Mouse (Mus musculus): Measurements from ENCODE around the gene Zscan18.
"Not testable (repeated sequence)": the region's sequence is repeated elsewhere in the genome, so short reads cannot be mapped to it uniquely, and the experiment has no call there.

The Zscan18 gene

DNA sequence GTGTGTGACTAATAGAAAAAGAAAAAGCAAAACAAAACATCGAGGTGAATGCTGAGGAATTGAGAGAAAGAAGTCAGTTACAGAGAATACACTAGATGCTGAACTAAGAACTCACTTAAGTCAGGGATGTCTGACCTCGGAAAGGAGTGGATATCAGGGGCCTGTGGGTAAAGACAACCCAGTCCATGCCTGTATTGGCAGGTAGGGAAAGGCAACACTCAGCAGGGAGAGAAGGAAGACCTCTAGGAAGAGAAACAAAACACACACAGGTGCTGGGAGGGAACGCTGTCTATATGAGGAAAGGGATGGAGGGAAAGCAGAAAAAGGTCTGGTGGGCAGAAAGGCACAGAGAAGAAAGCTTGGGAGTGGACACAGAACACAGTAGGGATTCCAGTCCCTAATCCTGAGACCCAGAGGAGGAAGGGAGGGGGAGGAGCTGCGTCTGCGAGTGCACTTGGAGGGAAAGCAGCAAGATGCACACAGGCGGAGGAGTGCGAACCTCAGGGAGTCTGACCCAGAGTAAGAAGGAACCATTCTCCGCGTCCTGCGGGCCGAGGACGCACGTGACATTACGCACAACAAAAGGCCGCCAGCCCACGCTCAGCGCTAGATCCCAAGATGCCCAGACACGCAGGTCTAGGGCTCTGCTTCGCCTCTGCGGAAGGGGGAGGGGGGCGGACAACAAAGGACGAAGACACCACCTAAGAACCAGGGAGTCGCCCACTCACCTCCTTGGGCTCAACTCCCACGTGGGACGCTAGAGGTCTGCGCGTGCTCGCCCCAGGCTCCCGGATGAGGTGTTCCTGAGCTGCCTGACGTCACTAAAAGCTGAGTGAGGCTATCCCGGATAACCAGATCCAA, at the start of gene Zscan18:
Zscan18 (minus strand) TSS at position 770 of the 861 bp plus-strand sequence.
- in situ Hi-C loops (cut with MboI; ENCODE audit: low sequenced_read_pairs) = no loop called here

DNA sequence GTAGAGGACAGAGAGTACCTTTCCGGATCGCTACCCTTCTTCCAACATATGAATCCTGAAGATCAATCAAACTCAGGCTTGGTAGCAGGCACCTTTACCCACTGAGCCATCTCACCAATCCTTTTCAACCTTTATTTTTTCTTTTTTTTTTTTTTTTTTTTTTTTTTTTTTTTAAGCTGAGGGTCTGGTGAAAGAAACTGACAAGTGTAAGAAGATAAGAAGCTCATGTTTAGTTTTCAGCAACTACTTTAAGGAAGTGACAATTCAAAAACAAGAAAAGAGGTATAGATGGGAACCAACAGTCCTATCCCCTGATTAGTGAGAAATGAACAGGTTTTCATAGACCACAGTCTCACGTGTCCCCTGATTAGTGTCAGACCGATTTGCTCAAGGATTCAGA, 32.3 kb upstream of the Zscan18 start:
- in situ Hi-C loops (cut with MboI; ENCODE audit: low sequenced_read_pairs) = no loop called here

DNA sequence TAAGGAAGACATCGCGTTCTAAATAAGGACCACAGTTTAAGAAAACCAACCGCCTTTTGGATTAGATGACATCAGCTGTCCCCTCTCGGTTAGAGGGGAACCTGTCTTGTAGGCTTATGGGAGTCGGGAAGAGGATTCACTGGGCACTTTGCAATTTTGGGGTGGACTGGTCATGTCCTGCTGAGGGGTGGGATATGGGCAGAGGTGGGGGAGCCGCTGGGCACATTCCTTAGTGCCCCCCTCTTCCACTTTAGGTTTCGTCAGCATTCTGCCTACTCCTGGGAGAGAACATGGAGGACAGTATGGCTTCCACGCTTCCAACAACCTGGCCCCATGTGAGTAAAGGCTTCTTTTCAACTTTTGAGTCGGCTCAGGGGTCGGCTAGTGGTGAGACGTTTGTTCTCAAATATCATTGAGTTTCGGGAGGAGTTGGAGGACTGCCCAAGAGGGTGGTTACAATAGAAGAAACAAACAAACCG, 31.8 kb upstream of the Zscan18 start:
- in situ Hi-C loops (cut with MboI; ENCODE audit: low sequenced_read_pairs) = no loop called here

DNA sequence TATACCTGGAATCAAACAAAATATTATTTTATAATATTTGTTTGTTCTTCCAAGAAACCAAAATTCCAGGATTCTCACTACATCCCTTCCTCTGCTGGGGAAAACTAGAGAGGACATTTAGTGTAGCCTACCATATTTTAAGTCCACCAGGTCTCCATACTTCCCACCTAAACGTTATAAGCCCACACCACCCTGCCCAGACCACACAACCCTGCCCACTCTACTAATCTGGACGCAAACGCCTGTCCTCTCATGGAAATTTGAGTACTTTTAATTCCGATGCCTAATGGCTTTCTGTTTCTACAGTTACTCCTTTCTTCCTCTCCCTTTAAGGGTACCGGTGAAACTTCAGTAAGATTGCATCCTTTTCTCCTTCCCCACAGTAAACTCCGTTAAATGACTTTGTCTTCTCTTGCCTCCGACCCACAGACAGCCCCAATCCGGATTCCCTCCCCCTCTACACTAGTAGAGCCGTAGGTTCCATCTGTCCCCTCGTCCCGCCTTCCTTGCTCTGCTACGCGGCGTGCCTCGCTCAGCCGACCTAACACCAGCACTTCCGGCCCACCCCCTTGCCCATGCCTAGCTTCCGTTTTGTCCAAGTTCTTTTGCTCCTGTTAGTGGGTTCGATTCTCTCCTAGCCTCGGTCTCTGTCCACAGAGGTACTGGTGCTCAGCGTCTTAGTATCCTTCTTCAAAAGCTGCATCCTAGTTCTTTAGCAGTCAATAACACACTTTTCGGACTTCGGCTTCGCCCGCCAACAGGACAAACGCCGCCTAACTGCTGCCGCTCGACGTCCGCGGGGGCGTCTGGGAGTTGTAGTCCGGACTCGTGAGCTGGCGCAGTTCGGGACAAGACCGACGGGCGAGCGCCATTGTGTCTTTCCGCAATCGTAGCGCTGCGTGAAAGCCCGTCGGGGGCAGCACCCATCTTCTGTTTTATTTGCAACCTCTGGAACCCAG, 31.0 kb upstream of the Zscan18 start, which contains the start of gene Zfp110:
Zfp110 (plus strand) TSS at position 600 of the 959 bp plus-strand sequence.
- in situ Hi-C loops (cut with MboI; ENCODE audit: low sequenced_read_pairs) = no loop called here

DNA sequence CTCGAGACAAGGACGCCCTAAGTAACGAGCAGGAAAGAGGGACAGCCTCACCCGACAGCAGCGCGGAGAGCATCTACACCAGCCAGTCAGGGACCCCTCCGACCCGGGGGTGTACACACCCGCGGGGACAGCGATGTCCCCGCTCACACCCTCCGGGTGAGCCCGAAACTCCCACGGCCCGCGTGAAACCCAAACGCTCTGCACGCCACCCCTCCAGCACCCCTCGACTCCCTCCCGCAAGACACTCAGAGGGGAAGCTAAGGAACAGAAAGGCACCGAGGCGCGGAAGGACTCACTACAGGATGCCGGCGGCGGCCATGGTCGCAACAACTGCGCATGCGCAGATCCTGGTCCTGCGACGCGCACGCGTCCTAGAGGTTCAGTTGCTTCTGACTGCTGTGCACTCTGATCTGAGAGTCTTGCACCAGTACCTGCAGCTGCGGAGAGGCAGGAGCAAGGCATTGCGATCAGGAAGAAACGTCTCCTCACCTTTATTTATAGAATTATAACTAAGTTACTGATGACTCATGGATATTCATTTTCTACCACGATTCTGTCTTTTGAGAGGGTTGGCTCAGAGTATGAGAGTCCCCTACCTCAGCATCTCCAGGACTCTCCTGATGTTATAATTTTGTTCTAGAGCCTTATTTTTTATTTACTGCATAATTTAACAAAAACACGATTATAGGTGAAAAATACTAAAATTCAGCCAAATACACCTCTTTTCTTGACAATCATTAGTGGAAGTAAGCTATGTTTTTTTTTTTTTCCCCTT, 15.3 kb upstream of the Zscan18 start, which contains the start of gene Zfp329:
Zfp329 (minus strand) TSS at position 338 of the 775 bp plus-strand sequence.
- in situ Hi-C loops (cut with MboI; ENCODE audit: low sequenced_read_pairs) = no loop called here

DNA sequence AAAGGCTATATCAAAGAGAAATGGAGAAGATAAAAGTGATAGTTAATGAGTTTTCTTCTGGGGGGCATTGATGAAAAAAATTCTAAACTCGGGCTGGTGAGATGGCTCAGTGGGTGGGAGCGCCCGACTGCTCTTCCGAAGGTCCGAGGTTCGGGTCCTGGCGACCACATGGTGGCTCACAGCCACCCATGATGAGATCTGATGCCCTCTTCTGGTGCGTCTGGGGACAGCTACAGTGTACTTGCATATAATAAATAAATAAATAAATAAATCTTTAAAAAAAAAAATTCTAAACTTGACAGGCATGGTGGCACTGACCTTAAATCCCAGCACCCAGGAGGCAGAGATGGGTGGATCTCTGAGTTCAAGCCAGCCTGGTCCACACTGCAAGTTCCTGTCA, 12.1 kb upstream of the Zscan18 start:
- in situ Hi-C loops (cut with MboI; ENCODE audit: low sequenced_read_pairs) = no loop called here

DNA sequence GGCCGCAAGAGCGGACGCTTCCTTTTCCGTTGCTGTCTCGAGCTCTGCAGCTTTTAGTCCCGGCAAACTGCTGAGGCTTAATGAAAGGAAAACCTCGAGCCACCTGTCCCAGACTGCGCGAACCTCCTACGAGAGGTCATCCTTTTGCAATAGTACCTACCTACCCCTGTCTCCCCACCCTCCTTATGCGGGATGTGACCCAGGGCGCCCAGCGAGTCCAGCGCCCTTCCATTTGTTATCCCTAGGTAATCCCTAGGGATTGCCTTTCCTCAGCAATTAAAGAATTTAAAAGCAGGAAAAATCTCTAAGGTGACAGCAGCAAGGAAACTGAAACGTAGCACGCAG, 264 bp upstream of the Zscan18 start:
- in situ Hi-C loops (cut with MboI; ENCODE audit: low sequenced_read_pairs) = no loop called here

DNA sequence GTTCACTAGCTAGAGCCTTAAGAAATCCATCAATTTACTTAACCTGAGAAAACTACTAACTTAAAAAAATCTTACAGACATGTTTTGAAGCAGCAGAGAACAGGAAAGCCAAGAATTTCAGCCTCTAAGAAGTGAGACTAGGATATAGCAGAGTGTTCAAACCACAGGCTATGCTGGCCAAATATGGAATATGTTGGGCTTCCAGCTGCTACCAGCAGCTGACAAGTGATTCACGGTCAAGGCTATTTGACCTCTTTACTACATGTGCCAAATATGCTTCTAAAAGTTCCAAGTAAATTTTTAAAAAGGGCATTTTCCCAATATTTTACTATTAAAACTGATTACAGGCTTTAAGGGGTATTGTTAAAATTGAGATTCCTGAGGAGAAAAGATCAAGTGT, 3.9 kb downstream of the Zscan18 start:
- in situ Hi-C loops (cut with MboI; ENCODE audit: low sequenced_read_pairs) = no loop called here

DNA sequence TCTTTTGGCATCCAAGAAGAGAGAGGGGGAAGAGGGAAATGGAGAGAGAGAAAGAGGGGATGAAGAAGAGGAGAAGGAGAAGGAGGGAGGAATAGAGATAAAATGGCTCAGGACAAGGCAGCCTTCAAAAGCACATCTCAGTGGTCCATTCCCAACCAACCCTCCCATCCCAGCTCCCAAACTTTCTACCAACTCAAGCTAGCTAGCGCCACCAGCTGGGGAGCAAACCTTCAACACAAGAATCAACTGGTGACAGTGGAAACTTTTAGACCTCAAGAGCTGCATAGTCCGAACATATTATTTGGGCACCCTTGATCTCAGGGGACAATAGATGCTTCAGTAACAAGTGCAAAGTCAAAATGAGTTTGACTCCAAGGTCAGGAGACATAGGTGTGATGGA, 5.5 kb downstream of the Zscan18 start:
- in situ Hi-C loops (cut with MboI; ENCODE audit: low sequenced_read_pairs) = no loop called here

DNA sequence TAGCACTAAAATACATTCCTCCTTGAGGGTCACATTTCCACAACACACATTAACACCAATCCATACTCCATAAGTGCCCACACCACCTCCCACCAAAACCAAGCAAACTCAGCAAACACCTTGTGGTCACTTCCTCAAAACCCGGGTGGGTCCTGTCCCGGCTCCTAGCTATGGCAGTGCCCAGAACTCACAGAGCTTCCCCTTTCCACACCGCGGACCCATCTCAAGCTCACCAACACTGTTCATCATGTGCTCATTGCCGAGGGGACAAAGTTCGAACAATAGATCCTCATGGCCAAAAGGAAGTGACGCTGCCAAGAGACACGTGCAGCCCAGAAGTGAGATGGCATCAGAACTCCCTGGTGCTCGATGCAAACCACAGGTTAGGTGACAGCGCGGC, 10.8 kb downstream of the Zscan18 start:
- in situ Hi-C loops (cut with MboI; ENCODE audit: low sequenced_read_pairs) = not testable (repeated sequence)

DNA sequence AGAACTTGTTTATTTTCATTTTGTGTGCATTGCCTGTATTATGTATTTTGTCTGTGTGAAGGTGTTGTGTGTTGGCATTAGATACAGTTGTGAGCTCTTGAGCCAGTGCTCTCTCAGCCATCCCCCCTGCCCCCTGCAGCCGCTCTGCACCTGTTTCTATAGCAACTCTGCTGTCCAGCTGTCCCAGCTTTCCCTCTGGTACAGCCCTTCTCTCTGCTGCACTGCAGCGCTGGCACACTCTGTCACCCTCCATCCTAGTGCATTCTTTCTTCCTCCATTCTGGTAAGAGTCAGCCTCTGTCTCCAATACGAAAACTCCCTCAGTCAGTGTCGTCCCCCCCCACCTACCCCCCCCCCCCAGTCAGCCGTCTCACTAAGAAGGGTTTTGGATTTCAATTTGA, 15.4 kb downstream of the Zscan18 start:
- in situ Hi-C loops (cut with MboI; ENCODE audit: low sequenced_read_pairs) = no loop called here

DNA sequence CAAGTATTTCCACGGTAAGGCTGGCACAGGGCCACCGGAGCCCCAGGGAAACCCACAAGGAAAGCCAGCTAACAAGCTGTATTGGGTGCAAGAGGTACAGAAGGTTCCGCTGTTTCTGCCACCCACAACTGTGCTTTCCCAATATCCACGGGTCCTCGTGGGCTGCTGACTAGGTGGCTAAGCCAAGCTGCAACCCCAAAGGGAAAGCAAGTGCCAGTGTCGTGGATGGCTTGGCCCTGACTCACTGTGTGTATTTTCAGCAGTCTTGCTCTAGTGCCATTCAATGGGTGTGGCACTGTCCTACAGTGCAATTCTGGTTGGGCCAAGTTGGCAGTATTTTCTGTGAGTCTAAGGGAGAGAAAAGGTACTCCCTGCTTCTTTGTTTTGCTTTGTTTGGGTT, 16.1 kb downstream of the Zscan18 start:
- in situ Hi-C loops (cut with MboI; ENCODE audit: low sequenced_read_pairs) = no loop called here

DNA sequence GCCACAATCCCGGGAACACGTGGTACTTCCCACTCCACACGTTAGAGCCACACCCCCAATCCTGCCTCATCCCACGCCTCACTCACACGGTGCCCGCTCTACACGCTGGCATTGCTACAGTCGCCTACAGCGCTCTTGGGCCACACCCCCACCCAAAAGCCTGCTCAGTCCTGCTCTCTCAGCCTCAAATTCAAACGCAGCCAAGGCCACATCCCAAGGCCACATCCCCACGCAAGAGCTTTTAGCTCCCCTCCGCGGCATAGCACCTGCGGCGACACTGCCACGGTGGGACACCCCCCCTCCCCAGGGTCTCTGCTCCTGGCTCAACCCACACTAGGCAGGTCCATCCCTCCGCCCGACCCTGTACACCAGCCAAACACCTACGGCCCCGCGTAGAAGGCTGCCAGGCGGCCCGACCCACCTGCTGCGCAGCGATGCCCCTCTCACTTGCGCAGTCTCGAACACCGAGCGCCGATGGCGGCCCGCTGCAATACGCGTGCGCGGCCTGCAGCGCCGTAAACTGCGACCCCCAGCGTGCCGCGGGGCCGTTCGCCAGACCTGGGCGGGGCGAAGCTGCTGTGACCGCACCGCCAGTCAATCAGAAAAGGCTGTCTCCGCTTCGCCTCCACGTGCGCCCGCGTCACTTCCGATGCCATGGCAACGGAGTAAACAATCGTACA, 23.1 kb downstream of the Zscan18 start:
- in situ Hi-C loops (cut with MboI; ENCODE audit: low sequenced_read_pairs) = no loop called here

DNA sequence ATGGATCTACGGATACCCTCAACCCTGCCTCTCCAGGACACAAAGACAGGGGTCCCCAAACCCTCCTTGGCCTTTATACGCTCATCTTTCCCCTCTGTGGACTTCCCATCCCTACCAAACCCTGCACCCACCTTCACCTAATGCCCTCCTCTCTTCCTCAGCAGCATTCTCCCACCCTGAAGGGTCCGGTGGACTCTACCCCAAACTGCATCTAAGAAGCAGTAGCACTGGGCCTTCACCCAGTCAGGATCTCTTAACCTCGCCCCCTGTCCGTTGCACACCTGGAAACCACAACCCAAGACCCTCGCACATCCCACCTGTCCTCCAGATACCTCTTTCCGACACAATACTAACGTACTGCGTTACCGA, 23.7 kb downstream of the Zscan18 start:
- in situ Hi-C loops (cut with MboI; ENCODE audit: low sequenced_read_pairs) = no loop called here

DNA sequence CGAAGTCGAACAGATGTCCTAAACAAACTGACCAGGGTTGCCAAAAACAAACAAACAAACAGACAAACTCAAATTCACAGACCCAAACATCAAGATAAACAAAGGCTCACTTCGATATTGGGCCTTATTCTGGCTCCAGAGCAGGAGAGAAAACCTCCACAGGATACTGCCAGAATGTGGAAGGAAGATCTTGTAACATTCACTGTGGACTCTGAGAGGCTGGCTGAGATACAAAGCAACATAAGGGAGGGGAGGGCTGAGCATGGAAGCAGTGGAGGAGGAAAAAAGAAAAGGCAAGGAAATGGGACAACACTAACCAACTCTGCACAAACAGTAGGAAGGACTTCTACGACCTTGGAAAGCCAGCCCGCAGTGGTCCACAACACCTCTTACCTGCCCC, 24.3 kb downstream of the Zscan18 start:
- in situ Hi-C loops (cut with MboI; ENCODE audit: low sequenced_read_pairs) = no loop called here

DNA sequence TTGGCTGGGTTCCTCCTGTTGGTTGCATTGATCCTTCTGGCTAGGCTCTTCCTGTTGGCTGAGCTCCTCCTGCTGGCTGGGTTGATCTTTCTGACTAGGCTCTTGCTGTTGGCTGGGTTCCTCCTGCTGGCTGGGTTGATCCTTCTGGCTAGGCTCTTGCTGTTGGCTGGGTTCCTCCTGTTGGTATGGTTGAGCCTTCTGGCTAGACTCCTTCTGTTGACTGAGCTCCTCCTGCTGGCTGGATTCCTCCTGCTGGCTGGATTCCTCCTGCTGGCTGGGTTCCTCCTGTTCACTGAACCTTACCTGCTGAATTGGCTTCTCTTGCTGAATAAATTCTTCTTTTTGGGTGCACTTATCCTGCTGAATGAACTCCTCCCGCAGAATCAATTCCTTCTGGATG, 28.8 kb downstream of the Zscan18 start:
- in situ Hi-C loops (cut with MboI; ENCODE audit: low sequenced_read_pairs) = no loop called here

DNA sequence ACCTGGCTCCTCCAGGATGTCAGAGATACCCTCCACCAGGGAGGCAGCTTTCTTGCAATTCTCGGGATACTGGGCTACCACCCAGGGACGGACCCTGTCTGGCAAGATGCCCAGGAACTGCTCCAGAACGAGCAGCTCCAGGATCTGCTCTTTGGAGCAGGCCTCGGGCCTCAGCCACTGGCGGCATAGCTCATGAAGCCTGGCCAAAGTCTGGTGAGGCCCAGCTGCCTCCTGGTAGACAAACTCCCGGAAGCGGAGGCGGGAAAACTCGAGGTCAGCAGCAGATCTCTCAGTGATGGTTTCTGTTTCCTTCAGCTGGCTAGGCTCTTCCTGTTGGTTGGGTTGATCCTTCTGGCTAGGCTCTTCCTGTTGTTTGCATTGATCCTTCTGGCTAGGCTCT, 29.3 kb downstream of the Zscan18 start:
- in situ Hi-C loops (cut with MboI; ENCODE audit: low sequenced_read_pairs) = no loop called here

DNA sequence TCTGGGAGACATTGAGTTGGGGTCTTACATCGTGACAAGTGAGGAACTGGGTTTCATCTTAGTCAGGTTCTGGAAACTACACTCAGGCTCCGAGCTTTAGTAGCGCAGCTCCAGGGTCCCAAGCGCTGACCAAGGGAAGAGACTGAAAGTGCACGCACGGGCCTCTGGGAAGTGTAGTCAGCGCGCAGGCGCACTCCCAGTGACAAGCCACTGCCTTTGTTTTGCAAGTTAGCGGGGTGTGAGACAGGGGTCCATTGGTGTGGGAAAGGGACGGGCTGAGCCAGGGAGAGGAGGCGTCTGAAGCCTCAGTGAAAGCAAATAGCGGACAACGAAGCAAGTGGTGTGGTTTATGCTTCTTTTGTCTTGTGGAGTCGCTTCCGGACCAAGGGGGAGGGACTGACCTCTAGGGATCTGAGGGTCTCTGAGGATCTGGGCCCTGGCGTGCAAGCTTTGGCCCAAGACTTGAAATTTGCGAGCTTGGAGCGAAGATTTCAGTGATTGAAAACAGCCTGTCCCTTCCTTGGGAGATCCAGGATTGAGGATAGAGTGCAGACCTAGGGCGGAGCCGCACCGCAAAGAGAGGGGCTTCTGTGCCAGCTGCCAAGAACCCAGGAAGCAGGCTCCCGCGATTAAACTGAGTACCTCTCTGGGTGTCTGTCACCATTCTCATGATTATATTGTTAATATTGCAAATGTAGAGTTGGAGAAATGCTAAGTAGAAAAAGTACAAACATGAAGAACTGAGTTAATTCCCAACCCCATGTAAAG, 53.8 kb downstream of the Zscan18 start:
- in situ Hi-C loops (cut with MboI; ENCODE audit: low sequenced_read_pairs) = no loop called here

DNA sequence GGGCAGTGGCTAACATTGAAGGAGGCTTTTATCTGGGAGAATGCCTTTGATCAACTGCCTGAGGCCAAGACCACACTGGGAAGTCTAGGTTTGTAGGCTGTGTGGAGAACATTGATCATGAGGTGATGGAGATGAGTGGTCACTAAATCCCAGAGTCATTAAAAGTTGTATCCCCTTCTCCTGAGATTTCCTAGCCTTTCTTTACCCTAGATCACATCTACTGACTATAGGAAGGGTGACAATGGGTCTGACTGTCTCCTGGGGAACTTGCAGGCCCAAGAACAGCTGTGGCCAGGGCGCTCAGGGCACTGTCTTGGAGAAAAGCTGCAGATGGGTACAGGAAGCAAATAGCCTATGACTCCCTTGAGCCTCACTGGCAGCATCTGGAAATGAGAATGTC, 68.5 kb downstream of the Zscan18 start, which contains the start of gene Vmn2r56:
Vmn2r56 (minus strand) TSS at position 101 of the 400 bp plus-strand sequence.
- in situ Hi-C loops (cut with MboI; ENCODE audit: low sequenced_read_pairs) = no loop called here

All from CH12F3 (cell line).